Mouse (Mus musculus) gastrocnemius, postnatal 4 days (tissue): ENCODE results near the gene Psmb7. TPM values are rescaled to one million over a fixed set of nuclear protein-coding genes. Genes with fewer than 3 reads are reported as not detected.
A peak's percentile ranks its signal among the peaks of the same experiment; 100 is the strongest.

Experiments
- DNase-seq, 2 experiments: peaks; one replicate each; pipeline ENCODE4 v3.0.0; 2021 to 2022; ENCODE audit warnings: low spot score in 2 of 2, mixed read lengths in 2 of 2
- microRNA-seq: library from miRNA; unstranded; fragments of <30 nt; microRNA quantifications from one replicate; pipeline ENCODE4 v1.2.0, GENCODE M21; 2021
- total RNA-seq, 2 experiments: library from RNA; stranded (reverse); gene quantifications; 2 replicates each; pipeline ENCODE4 v1.2.3; 2021

The Psmb7 gene
- total RNA-seq, 2 experiments from 2014 or later, result 277 to 291 TPM

- peak in 1 of 2 experiments; percentile 67 for DNase-seq
These were observed 97.7 kb downstream of the Psmb7 start for GRCm38 (mm10) chr2:38546222-38546621.

- no peak for DNase-seq
These were observed 98.2 kb downstream of the Psmb7 start for GRCm38 (mm10) chr2:38545706-38546105.

GRCm38 (mm10) chr2:38544982-38545381, 98.9 kb downstream of the Psmb7 start:
- no peak for DNase-seq

- DNase-seq, result no peak
These were observed 99.5 kb downstream of the Psmb7 start for GRCm38 (mm10) chr2:38544341-38544740.

GRCm38 (mm10) chr2:38543158-38543557, 100.7 kb downstream of the Psmb7 start:
- no peak for DNase-seq

- DNase-seq, result no peak
These were observed 101.5 kb downstream of the Psmb7 start for GRCm38 (mm10) chr2:38542366-38542765.

GRCm38 (mm10) chr2:38541570-38541969, 102.3 kb downstream of the Psmb7 start:
- no peak for DNase-seq

- DNase-seq, result no peak
These were observed 102.8 kb downstream of the Psmb7 start for GRCm38 (mm10) chr2:38541101-38541500.

GRCm38 (mm10) chr2:38540666-38541065, 103.2 kb downstream of the Psmb7 start:
- DNase-seq, result no peak

- DNase-seq, result no peak
These were observed 104.2 kb downstream of the Psmb7 start for GRCm38 (mm10) chr2:38539677-38540076.

Small RNA genes within 50 kb of the gene (microRNA-seq; reads per million reads assigned to microRNA genes)
- gene Gm27634, result not detected

Other genes with a start within 250 kb of the Psmb7 start
- gene Nek6, start 132.4 kb downstream of the Psmb7 start, total RNA-seq, result 10 to 100 TPM; 21.3 to 26.0 TPM
- under 1 TPM in 1 of 2 experiments, not detected in 1; 0.08 TPM for gene Nr5a1, start 70.5 kb upstream of the Psmb7 start, total RNA-seq